Mouse (Mus musculus): ENCODE measurements around the gene Adi1.

- TF ChIP-seq HCFC1 (IDR thresholded peaks at IDR 0.05; ENCODE audit: borderline replicate concordance, insufficient read depth, low read length) (no peak), MAFK (IDR thresholded peaks at IDR 0.05; ENCODE audit: insufficient read depth, low read depth, low read length) (no peak)
These were observed 33.1 kb downstream of the Adi1 start for GRCm38 (mm10) chr12:28708154-28708553.
